Mouse (Mus musculus): ENCODE data around the gene Flywch2. TPM values are rescaled to one million over a fixed set of nuclear protein-coding genes. Genes with fewer than 3 reads are reported as not detected.

Gene Flywch2
- polyA plus RNA-seq, 1 experiment: 0.27 TPM

DNA sequence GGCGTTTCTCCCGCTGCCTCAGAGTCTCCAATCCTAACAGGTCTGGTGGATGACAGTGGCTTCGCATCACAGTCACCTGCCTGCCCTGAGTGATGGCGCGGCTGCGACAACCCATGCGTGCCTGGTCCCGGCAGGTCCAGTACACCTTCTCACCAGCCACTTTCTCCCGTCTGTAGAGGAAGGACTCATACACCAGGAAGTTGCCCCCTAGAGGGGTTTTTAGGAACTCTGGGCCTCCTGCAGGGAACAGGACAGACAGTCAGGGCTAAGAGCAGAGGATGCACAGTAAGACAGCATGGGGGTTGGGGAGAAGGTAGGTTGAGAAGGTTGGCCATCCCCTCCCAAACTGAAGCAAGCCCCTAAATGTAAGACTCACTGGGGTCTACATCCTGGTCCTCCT, 25.6 kb downstream of the Flywch2 start:
- Histone ChIP-seq H3K79me2 (ENCODE audit: control insufficient read depth, insufficient read depth) (no peaks in the 10 kb centered on the region), H3K79me3 (ENCODE audit: low read depth) (no peaks in the 10 kb centered on the region), H3K27me3 (ENCODE audit: control insufficient read depth, insufficient read depth, insufficient read length) (no peaks in the 10 kb centered on the region), H3K36me3 (ENCODE audit: control insufficient read depth, insufficient read depth) (peaks cover 51% of the 10 kb centered on the region), H3K4me3 (ENCODE audit: insufficient read depth, poor library complexity, severe bottlenecking) (no peak overlapping the region), H3ac (ENCODE audit: control insufficient read depth, insufficient read length, low read depth) (no peak overlapping the region)
- TF ChIP-seq MYOD1 (IDR thresholded peaks at IDR 0.05; ENCODE audit: control insufficient read depth, insufficient read length, low read depth) (no peak), FOSL1 (IDR thresholded peaks at IDR 0.05; ENCODE audit: insufficient read depth, low read length, poor library complexity, severe bottlenecking) (no peak), MYOG (IDR thresholded peaks at IDR 0.05; ENCODE audit: control insufficient read depth, extremely low read depth, insufficient read length) (no peak)

DNA sequence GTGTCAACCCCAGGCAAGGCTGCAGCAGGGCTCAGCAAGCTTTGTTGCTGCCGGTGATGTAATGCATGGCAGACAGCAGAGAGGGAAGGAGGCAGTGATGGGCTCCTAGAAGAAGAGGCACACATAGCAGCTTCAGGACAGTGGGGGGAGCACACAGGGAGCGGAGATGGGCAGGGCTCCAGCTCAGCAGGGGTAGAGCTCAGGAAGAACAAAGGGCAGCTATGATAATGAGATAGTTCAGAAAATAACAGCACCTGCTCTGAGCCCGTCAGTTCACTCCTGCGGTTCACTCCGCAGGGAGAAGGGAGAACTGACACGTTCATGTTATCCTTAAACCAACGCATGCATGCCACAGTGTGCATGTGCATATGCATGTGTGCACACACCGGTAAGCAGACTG, 27.1 kb downstream of the Flywch2 start:
- Histone ChIP-seq H3K4me3 (ENCODE audit: insufficient read depth, poor library complexity, severe bottlenecking) (no peak overlapping the region), H3K79me3 (ENCODE audit: low read depth) (no peaks in the 10 kb centered on the region), H3ac (ENCODE audit: control insufficient read depth, insufficient read length, low read depth) (no peak overlapping the region), H3K79me2 (ENCODE audit: control insufficient read depth, insufficient read depth) (no peaks in the 10 kb centered on the region), H3K27me3 (ENCODE audit: control insufficient read depth, insufficient read depth, insufficient read length) (no peaks in the 10 kb centered on the region), H3K36me3 (ENCODE audit: control insufficient read depth, insufficient read depth) (peaks cover 59% of the 10 kb centered on the region)
- TF ChIP-seq MYOG (IDR thresholded peaks at IDR 0.05; ENCODE audit: control insufficient read depth, extremely low read depth, insufficient read length): no peak
- no peak for TF ChIP-seq CTCF (IDR thresholded peaks at IDR 0.05; ENCODE audit: control insufficient read depth, insufficient read depth, insufficient read length)
- TF ChIP-seq MYOD1 (IDR thresholded peaks at IDR 0.05; ENCODE audit: control insufficient read depth, insufficient read length, low read depth): no peak
- no peak for TF ChIP-seq CEBPB (IDR thresholded peaks at IDR 0.05; ENCODE audit: low read depth)
- no peak for TF ChIP-seq USF1 (IDR thresholded peaks at IDR 0.05; ENCODE audit: low read depth)
- TF ChIP-seq FOSL1 (IDR thresholded peaks at IDR 0.05; ENCODE audit: insufficient read depth, low read length, poor library complexity, severe bottlenecking): no peak
- no peak for TF ChIP-seq MAX (IDR thresholded peaks at IDR 0.05)

DNA sequence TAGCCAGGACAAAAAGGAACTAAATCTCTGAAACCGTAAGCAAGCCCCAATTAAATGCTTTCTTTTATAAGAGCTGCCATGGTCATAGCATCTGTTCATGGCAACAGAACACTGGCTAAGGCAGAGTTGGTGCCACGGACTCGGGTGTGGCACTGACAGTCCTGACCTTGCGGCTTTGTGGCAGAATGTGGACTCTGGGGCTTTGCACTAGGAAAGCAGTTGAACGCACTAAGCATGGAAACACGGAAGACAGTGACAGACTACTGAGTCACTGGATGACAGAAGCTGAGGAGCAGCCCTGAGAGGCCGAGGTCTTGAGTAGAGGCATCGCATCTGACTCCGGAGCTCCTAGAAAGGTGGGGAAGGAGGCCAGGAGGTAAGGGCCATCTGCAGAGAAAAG, 28.3 kb downstream of the Flywch2 start:
- no peaks in the 10 kb centered on the region for H3K27me3 ChIP-seq (ENCODE audit: control insufficient read depth, insufficient read depth, insufficient read length)
- TF ChIP-seq CEBPB (IDR thresholded peaks at IDR 0.05; ENCODE audit: low read depth) (no peak), FOSL1 (IDR thresholded peaks at IDR 0.05; ENCODE audit: insufficient read depth, low read length, poor library complexity, severe bottlenecking) (no peak), MAX (IDR thresholded peaks at IDR 0.05) (no peak), MYOD1 (IDR thresholded peaks at IDR 0.05; ENCODE audit: control insufficient read depth, insufficient read length, low read depth) (no peak), USF1 (IDR thresholded peaks at IDR 0.05; ENCODE audit: low read depth) (no peak), MYOG (IDR thresholded peaks at IDR 0.05; ENCODE audit: control insufficient read depth, extremely low read depth, insufficient read length) (no peak), CTCF (IDR thresholded peaks at IDR 0.05; ENCODE audit: control insufficient read depth, insufficient read depth, insufficient read length) (no peak)
- no peak overlapping the region for H3ac ChIP-seq (ENCODE audit: control insufficient read depth, insufficient read length, low read depth)
- H3K36me3 ChIP-seq (ENCODE audit: control insufficient read depth, insufficient read depth): peaks cover 68% of the 10 kb centered on the region
- no peaks in the 10 kb centered on the region for H3K79me3 ChIP-seq (ENCODE audit: low read depth)
- no peaks in the 10 kb centered on the region for H3K79me2 ChIP-seq (ENCODE audit: control insufficient read depth, insufficient read depth)
- no peak overlapping the region for H3K4me3 ChIP-seq (ENCODE audit: insufficient read depth, poor library complexity, severe bottlenecking)

DNA sequence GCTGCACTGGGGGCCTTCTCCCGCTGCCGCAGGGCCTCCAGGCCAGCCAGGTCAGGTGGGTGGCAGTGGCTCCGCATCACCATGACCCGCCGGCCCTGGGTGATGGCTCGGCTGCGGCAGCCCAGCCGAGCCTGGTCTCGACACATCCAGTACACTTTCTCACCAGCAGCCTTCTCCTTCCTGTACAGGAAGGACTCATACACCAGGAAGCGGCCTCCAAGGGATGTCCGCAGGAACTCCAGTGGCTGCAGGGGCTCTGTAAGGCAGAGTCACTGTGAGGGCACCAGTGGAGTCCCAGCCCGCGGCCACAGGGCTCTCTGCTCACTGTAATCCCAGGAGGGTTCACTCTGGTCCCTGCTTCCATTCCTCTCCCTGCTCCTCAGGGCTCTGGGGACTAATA, 30.2 kb downstream of the Flywch2 start:
- Histone ChIP-seq H3K79me2 (ENCODE audit: control insufficient read depth, insufficient read depth) (no peaks in the 10 kb centered on the region), H3K27me3 (ENCODE audit: control insufficient read depth, insufficient read depth, insufficient read length) (no peaks in the 10 kb centered on the region), H3K36me3 (ENCODE audit: control insufficient read depth, insufficient read depth) (peaks cover 59% of the 10 kb centered on the region), H3ac (ENCODE audit: control insufficient read depth, insufficient read length, low read depth) (no peak overlapping the region), H3K79me3 (ENCODE audit: low read depth) (no peaks in the 10 kb centered on the region), H3K4me3 (ENCODE audit: insufficient read depth, poor library complexity, severe bottlenecking) (no peak overlapping the region)
- TF ChIP-seq USF1 (IDR thresholded peaks at IDR 0.05; ENCODE audit: low read depth): no peak
- no peak for TF ChIP-seq MYOD1 (IDR thresholded peaks at IDR 0.05; ENCODE audit: control insufficient read depth, insufficient read length, low read depth)
- TF ChIP-seq CEBPB (IDR thresholded peaks at IDR 0.05; ENCODE audit: low read depth): no peak
- TF ChIP-seq MAX (IDR thresholded peaks at IDR 0.05): no peak

DNA sequence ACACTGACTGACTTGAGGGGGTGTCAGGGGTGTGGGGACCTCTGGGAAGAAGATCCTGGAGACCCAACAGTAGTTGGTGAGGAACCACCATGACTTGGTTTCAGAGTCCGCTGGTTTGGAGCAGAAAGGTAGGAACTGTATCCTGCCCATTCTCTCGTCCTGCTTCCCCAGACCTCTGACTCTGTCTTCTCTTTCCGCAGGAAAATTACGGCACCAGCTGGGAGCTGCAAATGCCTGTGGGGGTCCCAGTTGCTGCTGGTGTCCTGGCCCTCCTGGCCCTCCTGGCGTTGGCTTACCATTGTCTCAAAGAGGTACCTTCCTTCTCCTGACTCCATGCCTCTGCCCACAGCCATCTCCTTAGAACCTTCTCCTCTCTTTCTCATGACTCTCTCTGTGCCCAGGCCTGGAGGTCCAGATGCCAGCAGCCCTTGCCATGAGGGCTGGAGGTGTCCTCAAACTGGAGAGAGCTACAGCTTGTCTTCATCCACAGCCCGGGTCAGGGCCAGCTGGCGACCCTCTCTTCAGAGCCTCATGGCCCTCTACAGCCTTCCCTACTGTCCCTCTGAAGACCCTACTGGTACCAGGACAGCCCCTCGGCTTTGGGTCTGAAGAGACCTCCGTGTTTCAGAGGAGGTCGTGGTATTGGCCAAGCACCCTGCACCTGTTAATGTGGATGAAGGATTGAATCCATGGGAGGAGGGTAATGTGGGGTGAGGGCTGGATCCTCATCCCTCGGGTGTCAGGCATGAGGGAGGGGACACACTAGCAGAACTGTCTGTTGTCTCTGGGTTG, 36.3 kb downstream of the Flywch2 start:
- Histone ChIP-seq H3K79me3 (ENCODE audit: low read depth) (no peaks in the 10 kb centered on the region), H3K27me3 (ENCODE audit: control insufficient read depth, insufficient read depth, insufficient read length) (peaks cover 12% of the 10 kb centered on the region), H3ac (ENCODE audit: control insufficient read depth, insufficient read length, low read depth) (peak overlapping the region; percentile 26), H3K36me3 (ENCODE audit: control insufficient read depth, insufficient read depth) (peaks cover 17% of the 10 kb centered on the region), H3K4me3 (ENCODE audit: insufficient read depth, poor library complexity, severe bottlenecking) (peak overlapping the region; percentile 2), H3K79me2 (ENCODE audit: control insufficient read depth, insufficient read depth) (no peaks in the 10 kb centered on the region)
- no peak for TF ChIP-seq CEBPB (IDR thresholded peaks at IDR 0.05; ENCODE audit: low read depth)

DNA sequence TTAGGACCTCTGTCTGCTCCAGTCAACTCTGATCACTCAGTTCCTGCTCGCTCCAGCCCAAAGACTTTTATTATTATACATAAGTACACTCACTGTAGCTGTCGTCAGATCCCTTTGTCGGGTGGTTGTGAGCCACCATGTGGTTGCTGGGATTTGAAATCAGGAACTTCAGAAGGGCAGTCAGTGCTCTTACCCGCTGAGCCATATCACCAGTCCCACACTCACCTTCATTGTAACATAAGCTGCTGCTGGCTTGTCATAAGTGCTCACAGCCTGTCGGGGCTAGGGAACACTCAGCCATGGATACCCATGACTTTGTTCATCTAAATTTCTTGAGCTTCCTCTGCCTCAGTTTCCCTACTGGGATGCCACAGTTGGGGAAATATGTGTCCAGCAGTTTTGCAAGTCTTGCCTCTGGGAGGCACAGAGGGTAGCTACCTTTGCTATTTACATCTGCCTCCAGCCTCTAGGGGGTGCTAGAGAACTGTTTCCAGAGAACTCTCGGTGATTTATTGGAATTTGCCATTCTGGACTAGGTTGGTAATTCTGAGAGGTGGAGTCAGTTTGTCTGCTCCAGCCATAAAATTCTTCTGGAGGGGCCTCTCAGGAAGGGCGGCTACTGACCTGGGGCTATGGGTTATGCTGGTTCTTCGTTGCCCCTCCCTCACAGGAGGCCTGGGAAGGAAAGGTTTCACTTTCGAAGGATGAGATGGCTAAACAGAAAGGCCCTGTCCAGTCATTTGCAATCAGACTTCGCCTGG, 37.1 kb downstream of the Flywch2 start:
- peaks cover 14% of the 10 kb centered on the region for H3K27me3 ChIP-seq (ENCODE audit: control insufficient read depth, insufficient read depth, insufficient read length)
- H3K79me3 ChIP-seq (ENCODE audit: low read depth): no peaks in the 10 kb centered on the region
- peak overlapping the region; percentile 26 for H3ac ChIP-seq (ENCODE audit: control insufficient read depth, insufficient read length, low read depth)
- no peaks in the 10 kb centered on the region for H3K79me2 ChIP-seq (ENCODE audit: control insufficient read depth, insufficient read depth)
- H3K36me3 ChIP-seq (ENCODE audit: control insufficient read depth, insufficient read depth): peaks cover 10% of the 10 kb centered on the region
- TF ChIP-seq MYOG (IDR thresholded peaks at IDR 0.05; ENCODE audit: control insufficient read depth, extremely low read depth, insufficient read length) (no peak), USF1 (IDR thresholded peaks at IDR 0.05; ENCODE audit: low read depth) (no peak), MAX (IDR thresholded peaks at IDR 0.05) (no peak), FOSL1 (IDR thresholded peaks at IDR 0.05; ENCODE audit: insufficient read depth, low read length, poor library complexity, severe bottlenecking) (no peak), CEBPB (IDR thresholded peaks at IDR 0.05; ENCODE audit: low read depth) (no peak), CTCF (IDR thresholded peaks at IDR 0.05; ENCODE audit: control insufficient read depth, insufficient read depth, insufficient read length) (no peak), MYOD1 (IDR thresholded peaks at IDR 0.05; ENCODE audit: control insufficient read depth, insufficient read length, low read depth) (no peak)
- peak overlapping the region; percentile 2 for H3K4me3 ChIP-seq (ENCODE audit: insufficient read depth, poor library complexity, severe bottlenecking)
